Mouse (Mus musculus) left cerebral cortex, adult 8-10 months (tissue): ENCODE data around the gene Gm49339. TPM values are rescaled to one million over a fixed set of nuclear protein-coding genes. Genes with fewer than 3 reads are reported as not detected.
"Not testable (repeated sequence)": the region's sequence is repeated elsewhere in the genome, so short reads cannot be mapped to it uniquely, and the experiment has no call there.

Source experiments
- DNase-seq, 2 experiments: peaks; one replicate each; pipeline ENCODE4 v3.0.0; 2022; ENCODE audit warnings: low spot score in 2 of 2
- total RNA-seq, 4 experiments: library from RNA; stranded (reverse); gene quantifications; 2 replicates each; pipeline ENCODE4 v1.2.4; 2022

The Gm49339 gene
- 1 to 10 TPM in 1 of 4 experiments, under 1 TPM in 1, not detected in 2; 0.50 to 2.3 TPM for total RNA-seq

DNA sequence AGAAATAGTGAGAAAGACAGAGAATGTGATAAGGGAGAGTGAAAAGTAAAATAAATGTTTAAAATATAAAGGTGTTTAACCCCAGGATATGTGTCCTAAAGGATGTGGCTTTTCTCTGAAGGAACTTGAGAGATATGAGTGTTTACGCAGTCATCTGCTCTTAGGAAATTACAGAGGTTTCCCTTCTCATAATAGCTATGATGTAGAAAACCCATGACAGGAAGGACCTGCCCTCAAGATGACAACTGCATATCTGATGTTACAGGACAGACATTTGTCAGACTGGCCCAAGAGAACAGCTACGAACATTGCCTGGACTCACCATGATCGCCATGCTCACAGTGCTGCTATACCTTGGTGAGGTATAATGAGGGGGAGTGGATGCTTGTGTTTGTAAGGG, at the start of gene Gm49339, which contains the start of gene Lilr4b:
TSS of gene Gm49339 (plus strand) at position 216 of the 400 bp plus-strand sequence.
TSS of gene Lilr4b (plus strand) at position 236 of the 400 bp plus-strand sequence.
- DNase-seq, result not testable (repeated sequence)

DNA sequence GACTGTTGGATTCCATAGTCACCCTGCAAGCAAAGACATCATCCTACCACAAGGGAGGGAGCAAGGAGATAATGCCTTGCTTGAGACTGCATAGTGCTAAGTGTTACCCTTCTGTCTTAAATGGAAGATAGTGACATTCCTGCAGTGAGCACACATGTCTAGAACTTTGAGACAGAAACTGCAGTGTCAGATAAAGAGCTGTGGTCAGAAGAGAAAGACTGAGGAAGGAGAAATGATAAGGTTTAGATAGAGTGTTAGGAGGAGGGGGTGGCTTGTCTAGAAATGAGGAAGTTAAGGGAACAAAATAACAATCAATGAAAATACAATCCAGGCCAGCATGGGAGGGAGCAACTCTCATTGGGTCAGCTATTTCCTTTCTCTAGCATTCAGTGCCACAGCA, 47.5 kb upstream of the Gm49339 start:
- DNase-seq, result no peak

DNA sequence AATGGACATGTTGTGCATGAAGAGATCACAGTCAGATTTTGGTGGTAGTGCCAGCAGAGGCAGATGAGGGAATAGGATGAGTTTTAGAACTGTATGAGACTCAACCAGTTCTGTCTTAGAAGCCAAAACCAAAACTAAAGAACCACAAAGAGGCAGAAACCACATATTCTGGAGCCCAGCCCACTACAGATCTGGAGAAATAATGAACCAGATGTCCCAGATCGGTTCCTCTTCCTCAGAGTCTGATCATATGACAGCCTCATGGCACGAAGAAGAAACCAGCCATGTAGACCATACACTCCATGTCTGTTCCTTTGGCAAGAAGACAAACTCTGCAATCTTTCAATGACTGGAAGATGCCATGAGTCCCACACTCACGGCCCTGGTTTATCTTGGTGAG, 44.7 kb upstream of the Gm49339 start:
- DNase-seq, result no peak

DNA sequence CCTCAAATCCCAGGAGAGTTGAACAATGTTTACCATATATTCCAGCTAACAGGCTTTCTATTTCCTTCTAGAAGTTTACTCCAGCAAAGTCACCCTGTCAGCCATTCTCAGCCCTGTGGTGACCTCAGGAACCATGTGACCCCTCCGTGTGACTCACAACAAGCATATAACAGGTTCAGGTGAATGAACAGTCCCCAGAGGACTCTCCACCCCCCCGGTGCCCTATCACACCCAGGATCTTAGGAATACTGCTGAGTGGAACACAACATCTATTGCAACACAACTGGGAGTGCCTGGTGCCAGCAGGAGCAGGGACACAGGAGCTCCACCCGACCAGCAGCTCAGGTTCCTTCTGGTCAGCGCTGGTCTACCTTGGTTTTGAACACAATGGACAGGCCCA, 28.8 kb upstream of the Gm49339 start:
- DNase-seq, result no peak

DNA sequence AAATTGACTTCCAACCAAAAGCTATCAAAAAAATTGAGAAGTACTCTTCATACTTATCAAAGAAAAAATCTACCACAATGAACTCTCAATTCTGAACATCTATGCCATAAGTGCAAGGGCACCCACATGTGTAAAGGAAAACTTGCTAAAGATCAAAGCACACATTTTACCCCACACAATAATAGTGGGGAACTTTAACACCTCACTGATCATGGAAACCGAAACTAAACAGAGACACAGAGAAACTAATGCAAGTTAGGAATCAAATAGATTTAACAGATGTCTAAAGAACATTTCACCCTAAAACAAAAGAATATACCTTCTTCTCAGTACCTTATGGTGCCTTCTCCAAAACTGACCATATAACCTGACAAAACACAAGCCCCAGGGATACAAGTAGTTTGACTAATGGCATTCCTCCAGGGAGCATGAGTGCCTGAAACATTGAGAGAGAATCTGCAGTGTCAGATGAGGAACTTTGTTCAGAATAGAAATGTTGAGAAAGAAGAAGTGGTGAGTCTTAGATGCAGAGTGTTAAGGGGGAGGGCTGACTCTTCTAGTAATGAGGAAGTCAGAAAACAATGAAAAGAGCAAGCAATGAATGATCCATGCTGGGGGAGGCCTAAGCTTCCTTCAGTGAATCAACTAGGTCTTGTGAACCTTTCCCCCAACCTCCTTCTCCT, 26.7 kb upstream of the Gm49339 start:
- DNase-seq, result no peak

DNA sequence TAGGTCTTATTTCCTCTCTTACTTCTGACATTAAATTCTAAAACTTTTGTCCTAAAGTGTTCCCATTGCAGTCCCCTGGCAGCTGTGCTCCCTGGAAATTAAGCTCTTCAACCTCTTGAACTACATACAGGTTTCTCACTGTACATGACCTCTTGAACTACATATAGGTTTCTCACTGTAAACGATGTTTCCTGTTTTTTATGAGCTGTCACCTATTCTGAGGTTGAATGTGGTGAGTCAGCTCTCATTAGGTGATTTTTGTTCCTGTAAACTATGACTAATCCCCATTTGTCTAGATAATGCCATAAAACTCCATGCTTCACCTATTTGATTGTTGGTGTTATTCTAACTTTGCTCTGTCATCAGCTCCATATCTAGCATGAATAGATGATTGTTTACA, 26.0 kb upstream of the Gm49339 start:
- no peak for DNase-seq

DNA sequence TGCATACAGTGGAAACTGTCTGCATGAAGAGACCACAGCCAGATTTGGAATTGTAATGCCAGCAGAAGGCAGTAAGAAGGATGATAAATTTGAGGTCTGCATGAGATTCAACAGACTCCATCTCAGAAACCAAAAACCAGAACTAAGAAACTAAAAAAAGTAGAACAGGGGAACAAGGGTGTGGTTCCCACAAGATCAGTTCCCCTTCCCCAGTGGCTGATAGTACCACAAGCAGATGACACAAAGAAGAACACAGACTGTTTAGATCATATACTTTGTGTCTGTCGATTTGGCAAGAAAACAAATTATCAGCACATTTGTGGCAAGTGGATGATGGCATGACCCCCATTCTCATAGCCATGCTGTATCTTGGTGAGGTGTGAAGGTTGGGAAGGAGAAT, 24.6 kb upstream of the Gm49339 start:
- no peak for DNase-seq

DNA sequence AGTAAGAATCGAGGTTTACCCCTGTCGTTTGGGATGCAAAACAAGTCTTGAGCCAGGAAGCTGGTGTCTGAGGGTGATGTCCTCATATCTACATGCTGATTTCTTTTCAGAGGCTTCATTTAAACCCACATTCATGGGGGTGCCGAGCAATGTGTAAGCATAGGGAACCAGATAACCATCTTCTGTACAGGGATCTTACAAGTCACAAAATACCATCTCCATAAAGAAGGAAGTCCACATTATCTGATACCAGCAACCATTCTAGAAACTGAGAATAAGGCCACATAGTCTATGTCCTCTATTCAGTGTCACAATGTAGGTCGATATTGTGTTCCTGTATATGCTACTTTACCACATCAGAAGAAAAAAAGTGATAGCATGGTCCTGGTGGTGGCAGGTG, 24.0 kb upstream of the Gm49339 start:
- no peak for DNase-seq

DNA sequence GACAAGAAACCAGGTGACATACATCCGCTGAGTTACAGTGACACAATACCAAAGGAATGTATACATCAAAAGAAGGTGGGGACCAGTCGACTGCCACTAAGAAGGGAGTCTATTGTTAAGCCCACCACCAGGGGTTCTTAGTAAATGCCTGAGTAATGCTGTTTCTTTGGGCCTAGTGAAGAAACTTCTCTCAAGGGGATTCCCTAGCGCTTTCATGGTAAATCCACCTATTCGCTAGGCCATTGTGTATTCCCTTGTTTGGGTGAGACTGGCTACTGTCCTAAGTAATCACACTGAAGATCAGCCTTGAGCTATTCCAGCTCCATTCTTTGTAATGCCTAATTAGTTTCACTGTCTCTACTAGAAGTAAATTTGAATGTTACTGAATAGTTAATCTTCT, 16.6 kb upstream of the Gm49339 start:
- not testable (repeated sequence) for DNase-seq

DNA sequence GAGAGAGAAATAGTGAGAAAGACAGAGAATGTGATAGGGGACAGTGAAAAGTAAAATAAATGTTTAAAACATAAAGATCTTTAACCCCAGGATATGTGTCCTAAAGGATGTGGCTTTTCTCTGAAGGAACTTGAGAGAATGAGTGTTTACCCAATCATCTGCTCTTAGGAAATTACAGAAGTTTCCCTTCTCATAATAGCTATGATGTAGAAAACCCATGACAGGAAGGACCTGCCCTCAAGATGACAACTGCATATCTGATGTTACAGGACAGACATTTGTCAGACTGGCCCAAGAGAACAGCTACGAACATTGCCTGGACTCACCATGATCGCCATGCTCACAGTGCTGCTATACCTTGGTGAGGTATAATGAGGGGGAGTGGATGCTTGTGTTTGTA, 10.3 kb downstream of the Gm49339 start, which contains the start of gene Lilrb4a:
TSS of gene Lilrb4a (plus strand) at position 266 of the 400 bp plus-strand sequence.
- DNase-seq, result not testable (repeated sequence)

DNA sequence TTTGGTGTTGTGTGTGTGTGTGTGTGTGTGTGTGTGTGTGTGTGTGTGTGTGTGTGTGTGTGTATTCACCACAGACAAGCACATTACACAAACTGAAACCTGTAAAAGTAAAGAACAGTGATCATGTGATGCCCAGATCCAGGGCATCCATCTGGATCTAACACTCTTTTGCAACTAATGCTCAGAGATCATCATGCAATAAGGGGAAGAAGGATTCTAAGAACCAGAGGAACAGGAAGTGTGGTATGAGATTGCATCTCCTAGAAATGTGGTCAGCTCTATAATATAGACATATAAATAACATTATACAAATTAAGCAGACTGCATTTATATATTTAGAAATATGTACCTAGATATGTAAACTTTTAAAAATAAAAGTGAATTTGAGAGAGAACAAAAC, 39.6 kb downstream of the Gm49339 start:
- DNase-seq, result no peak

DNA sequence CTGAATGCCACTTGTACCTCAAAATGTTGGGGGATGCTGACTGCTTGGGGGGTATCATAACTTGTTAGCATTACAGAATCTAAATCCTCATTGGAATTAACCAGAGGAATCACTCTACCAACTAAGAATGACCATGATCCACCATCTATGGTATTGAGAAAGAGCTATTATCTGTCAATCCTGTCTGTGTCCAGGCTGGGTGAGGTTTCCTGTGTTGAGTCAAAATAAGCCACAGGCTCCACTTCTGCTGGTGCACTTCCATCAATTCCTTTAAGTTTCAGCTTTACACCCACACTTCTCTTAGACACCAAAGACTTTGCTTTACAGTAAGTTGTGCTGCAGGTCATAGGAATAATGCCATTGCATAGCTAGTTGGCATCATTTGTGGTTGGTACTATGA, 41.0 kb downstream of the Gm49339 start:
- no peak for DNase-seq

DNA sequence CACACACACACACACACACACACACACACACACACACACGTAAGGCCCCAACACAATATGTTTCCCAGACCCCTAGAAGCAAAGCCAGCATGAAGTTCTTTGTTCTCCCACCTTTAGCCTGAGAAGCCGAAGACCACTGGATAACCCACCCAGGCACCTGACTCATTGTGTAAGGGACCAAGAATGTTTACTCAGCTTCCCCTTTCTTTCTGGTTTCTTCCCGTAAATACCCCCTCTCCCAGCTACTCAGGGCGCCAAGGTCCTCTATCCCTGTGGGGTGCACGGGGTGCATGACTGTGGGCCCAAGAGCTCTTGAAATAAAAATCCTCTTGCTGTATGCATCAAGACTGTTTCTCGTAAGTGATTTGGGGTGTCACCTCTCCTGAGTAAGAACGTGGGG, 45.7 kb downstream of the Gm49339 start:
- DNase-seq, result no peak

DNA sequence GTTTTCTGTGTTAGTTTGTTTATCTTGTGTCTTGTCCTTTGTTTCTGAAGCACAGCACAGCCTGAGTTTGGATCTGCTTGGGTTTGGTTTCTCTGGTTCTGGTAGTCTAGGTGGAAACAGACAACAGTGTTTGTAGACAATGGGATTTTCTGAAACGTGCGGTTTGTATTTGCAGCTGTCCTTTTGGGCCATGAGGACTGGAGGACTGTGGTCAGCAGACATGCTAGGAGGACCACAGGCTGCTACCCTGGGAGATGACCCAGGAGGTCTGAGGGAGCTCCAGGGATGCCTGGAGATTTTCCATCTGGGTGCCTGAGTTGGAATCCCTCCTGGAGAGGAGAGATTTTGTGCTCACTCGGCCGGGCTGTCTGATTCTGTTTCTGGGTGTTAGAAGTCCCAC, 46.2 kb downstream of the Gm49339 start:
- DNase-seq, result no peak

DNA sequence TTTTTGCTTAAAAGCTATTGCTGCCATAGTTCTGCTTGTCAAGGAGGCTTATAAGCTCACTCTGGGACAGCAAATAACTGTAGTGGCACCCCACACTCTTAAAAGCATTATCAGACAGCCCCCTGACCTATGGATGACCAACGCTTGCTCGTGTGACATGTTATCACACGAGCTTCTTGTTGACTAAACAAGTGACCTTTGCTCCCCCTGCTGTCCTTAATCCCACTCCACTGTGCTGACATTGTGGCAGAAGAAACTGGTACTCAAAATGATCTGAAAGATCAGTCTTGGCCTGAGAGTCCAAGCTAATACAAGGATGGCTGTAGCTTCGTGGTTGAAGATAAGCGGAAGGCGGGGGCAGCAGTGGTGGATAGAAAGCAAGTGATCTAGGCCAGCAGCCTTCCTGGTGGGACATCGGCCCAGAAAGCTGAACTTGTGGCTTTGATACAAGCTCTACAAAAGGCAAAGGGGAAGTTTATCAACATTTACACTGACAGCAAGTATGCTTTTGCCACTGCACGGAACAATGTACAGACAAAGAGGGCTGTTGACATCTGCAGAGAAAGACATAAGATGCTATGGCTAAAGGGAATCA, 48.5 kb downstream of the Gm49339 start:
- DNase-seq, result no peak

DNA sequence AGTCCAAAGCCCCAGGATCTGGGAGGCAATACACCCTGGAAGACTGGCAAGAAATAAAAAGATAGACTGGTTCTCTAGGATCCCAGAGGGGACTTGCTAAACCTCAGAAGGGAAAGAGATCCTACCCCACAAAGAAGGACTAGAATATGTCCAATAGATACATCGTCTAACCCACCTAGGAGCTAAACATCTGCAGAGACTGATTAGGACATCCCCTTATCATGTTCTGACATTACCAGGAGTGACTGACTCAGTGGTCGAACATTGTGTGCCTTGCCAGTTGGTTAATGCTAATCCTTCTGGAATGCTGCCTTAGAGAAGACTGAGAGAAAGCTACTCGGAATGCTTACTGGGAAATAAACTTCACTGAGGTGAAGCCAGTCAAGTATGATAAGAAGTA, 49.1 kb downstream of the Gm49339 start:
- DNase-seq, result no peak

DNA sequence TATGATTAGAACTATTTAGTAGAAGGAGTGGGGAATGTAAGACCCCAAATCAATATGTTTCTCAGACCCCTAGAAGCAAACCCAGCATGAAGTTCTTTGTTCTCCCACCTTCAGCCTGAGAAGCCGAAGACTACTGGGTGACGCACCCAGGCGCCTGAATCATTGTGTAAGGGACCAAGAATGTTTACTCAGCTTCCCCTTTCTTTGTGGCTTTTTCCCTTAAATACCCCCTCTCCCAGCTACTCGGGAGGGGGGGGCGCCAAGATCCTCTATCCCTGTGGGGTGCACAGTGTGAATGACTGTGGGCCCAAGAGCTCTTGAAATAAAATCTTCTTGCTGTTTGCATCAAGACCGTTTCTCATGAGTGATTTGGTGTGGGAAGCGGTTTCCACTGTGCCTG, 50.4 kb downstream of the Gm49339 start:
- no peak for DNase-seq

Other genes with a start within 250 kb of the Gm49339 start
- gene Lilr4b, start within 50 bp of the Gm49339 start, total RNA-seq, result 1 to 10 TPM in 2 of 4 experiments, under 1 TPM in 1, not detected in 1; 0.63 to 2.7 (median 1.1) TPM
- 1 to 10 TPM in 2 of 4 experiments, under 1 TPM in 2; 0.44 to 4.5 (median 1.8) TPM for gene Lilrb4a, start 10.3 kb downstream of the Gm49339 start, total RNA-seq
- not detected for gene Fam162b, start 109.9 kb downstream of the Gm49339 start, total RNA-seq
- gene Gprc6a, start 150.8 kb downstream of the Gm49339 start, total RNA-seq, result not detected
- not detected for gene Rfx6, start 197.1 kb downstream of the Gm49339 start, total RNA-seq